12 mouse cellular contexts compared by ENCODE assay signal in the genomic region with DNA sequence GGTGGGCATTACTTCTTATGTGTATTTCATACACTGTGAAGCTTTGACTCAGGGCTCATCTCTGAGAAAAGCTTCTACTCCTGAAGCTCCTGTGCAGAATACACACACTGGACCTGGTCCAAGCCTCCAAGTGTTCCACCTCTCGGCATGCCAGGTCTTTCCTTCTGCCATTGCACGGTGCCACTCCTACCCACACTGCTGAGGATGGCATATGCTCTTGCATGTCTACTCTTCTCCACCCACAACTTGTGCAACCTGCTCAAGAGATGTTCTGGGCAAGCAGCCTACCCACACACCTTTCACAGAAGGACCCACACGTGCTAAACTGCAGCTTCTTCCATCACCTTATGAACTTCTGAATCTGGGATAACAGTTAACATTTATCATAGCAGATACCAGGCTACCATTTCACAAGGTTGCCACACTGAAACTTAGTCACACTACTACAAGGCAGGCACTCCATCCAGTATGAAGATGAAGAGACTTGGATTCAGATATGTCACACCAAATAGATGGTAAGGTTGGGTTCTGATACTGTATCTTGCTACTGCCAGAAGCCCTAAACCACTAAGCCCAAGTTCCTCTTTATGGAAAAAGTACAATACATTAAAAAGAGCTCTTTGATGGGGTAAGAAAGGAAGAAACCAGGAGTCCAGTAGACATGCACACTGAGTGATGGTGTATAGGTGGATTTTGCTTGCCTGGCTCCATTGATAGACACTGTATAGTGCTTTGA. TPM values are rescaled to one million over a fixed set of nuclear protein-coding genes. Genes with fewer than 3 reads are reported as not detected.
DNase-seq lines count a peak whose midpoint lies in the region; ATAC-seq lines count a peak whose summit lies in the region.
"Had no signal": no experiment of that assay in that cellular context is flagged by ENCODE, and none has a peak within 500 bp of the region (broad histone marks: within the 10 kb centered on the region; RNA-seq: fewer than 3 reads in every experiment).

No protein-coding gene starts in this region.

- ATAC-seq in monocyte, adult 5-6 weeks (replicated peaks; ENCODE audit: insufficient number of reproducible peaks, low FRiP score, low TSS enrichment, poor library complexity, severe bottlenecking): no peak

- DNase-seq in adrenal gland, postnatal 25 days: peak; percentile 2
- DNase-seq in adrenal gland, postnatal 14 days: no peak
- peak; percentile 63 for DNase-seq in right cerebral cortex, adult 18-20 months
- no peak for DNase-seq in right cerebral cortex, postnatal 4 days
- peak; percentile 31 to 74 for DNase-seq in left cerebral cortex, adult 9 months (ENCODE audit: low spot score in 2 of 2)
- DNase-seq in urinary bladder, adult 18-20 months (ENCODE audit: low spot score in 2 of 2): no peak
- no peak for DNase-seq in B cell, adult 2 months
- DNase-seq: adrenal gland, postnatal 36 days; heart, adult 2 months; heart, postnatal 10 days; spleen, adult 18-20 months had no signal

RNA-seq across cellular contexts. Expression of a gene that starts 50.0 kb away (rescaled TPM):
- 9.4 and 13.0 TPM in 2 replicates for total RNA-seq in adrenal gland, postnatal 25 days (2021)
- total RNA-seq in adrenal gland, postnatal 14 days (2021): 35.4 and 47.0 TPM in 2 replicates
- total RNA-seq in monocyte, adult 5-6 weeks (2017): 2.1 TPM in 1 of 3 replicates, not detected in the others

RNA-seq across cellular contexts. Expression of a gene that starts 50.0 kb away (rescaled TPM):
- 10.1 and 12.5 TPM in 2 replicates for total RNA-seq in adrenal gland, postnatal 25 days (2021)
- 9.9 and 10.0 TPM in 2 replicates for total RNA-seq in adrenal gland, postnatal 14 days (2021)
- total RNA-seq in monocyte, adult 5-6 weeks (2017): 107 to 199 TPM (median 133 TPM) in 3 replicates

Comparison
In these comparisons a context has a peak if more than half of its experiments do, and no peak if none do; other contexts are left out.
1. DNase-seq: peak in adrenal gland, postnatal 25 days (single experiment), right cerebral cortex, adult 18-20 months (single experiment) and left cerebral cortex, adult 9 months (2 of 2); none in adrenal gland, postnatal 14 days (single experiment), right cerebral cortex, postnatal 4 days (single experiment), urinary bladder, adult 18-20 months (0 of 2) and B cell, adult 2 months (0 of 2).